Mouse (Mus musculus): ENCODE results near the gene Cttnbp2nl. TPM values are rescaled to one million over a fixed set of nuclear protein-coding genes. Genes with fewer than 3 reads are reported as not detected.

Gene Cttnbp2nl
- 0.26 to 0.58 TPM (median 0.33 TPM) in 3 of 4 replicates, not detected in the other for total RNA-seq (2023; ENCODE audit: inconsistent age)

DNA sequence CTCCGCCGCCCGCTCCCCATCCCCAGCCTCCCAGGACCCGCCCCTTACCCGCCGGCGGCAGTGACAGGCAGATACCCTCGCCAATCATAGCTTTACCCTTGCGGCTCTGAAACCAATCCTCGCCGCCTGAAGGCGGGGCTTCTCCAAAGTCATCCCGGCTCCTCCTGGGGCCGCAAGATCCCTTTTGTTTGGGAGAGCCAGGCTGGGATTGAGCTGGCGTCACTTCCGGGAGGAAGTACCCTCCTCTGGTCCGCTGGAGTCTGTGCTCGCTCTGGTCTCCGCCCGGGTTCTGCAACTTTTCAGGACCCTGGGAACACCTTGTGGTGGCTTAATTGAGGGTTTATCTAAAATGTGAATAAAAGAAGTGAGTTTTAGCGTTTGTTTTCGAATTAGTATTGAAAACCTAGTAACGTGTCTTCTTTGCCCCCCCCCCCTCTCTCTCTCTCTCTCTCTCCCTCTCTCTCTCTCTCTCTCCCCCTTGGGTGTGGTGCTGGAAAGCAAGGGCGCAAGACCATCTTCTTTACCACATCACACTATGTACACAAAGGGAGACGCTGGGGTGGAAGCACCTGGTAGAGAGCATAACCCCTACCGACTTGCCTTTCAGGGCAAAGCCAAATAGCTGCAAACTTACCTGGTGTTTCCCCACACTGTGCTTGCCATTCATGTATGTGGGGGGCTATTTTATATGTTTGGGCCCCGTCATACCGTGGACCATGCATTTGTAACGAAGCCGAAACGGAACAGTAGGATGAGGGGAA, at the start of gene Cttnbp2nl:
Cttnbp2nl (minus strand) TSS at position 210 of the 761 bp plus-strand sequence.

DNA sequence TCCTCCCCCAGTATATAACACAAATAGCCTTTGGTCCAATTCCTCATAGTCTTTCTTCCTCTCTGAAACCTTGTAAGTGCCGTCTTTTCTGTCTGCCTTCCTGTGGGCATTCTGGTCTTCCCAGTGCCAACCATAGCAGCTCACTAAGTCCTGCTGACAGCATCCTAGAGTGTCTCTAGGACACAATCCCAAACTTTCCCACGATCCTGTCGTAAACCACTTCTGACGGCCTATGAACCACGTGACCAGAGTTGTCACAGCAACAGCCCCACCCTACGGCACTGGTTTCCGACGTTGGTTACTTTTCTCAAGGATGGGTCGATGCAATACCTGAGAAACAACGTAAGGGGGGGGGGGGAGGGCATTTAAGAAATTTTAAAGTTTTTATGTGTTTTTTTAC, 13.6 kb upstream of the Cttnbp2nl start, which contains the start of gene 4930564D02Rik:
4930564D02Rik (plus strand) TSS at position 301 of the 400 bp plus-strand sequence.

GRCm38 (mm10) chr3:104961066-104962059, 91.6 kb downstream of the Cttnbp2nl start, which contains the start of gene Wnt2b:
Wnt2b (minus strand) TSS chr3:104961921.

Other genes starting within 250 kb of the Cttnbp2nl start
- 22.7 to 31.9 TPM (median 27.0 TPM) in 4 replicates for gene Mov10, start 234.6 kb downstream of the Cttnbp2nl start, total RNA-seq (2023; ENCODE audit: inconsistent age)
- gene St7l, start 189.1 kb downstream of the Cttnbp2nl start, total RNA-seq (2023; ENCODE audit: inconsistent age), result 18.8 to 21.5 TPM (median 20.2 TPM) in 4 replicates
- 126 to 172 TPM (median 163 TPM) in 4 replicates for gene Capza1, start 188.6 kb downstream of the Cttnbp2nl start, total RNA-seq (2023; ENCODE audit: inconsistent age)
- 0.22 TPM in 1 of 4 replicates, not detected in the others for gene Wnt2b, start 91.2 kb downstream of the Cttnbp2nl start, total RNA-seq (2023; ENCODE audit: inconsistent age)
- not detected in 4 replicates for gene 4930564D02Rik, start 13.7 kb upstream of the Cttnbp2nl start, total RNA-seq (2023; ENCODE audit: inconsistent age)